Mouse (Mus musculus): ENCODE results near the gene Rnf227. TPM values are rescaled to one million over a fixed set of nuclear protein-coding genes. Genes with fewer than 3 reads are reported as not detected.

Gene Rnf227
- total RNA-seq, 2 experiments from 2014 or later = 0.34 to 0.48 TPM

Other genes with a start within 250 kb of the Rnf227 start
- gene Per1, start 245.2 kb upstream of the Rnf227 start, total RNA-seq (2021) = 100 to 1,000 TPM; 100 to 103 TPM
- under 1 TPM; 0.14 to 0.32 TPM for gene Hes7, start 220.1 kb upstream of the Rnf227 start, total RNA-seq (2021)
- under 1 TPM; 0.33 to 0.44 TPM for gene 9130213A22Rik, start 217.9 kb upstream of the Rnf227 start, total RNA-seq (2021)
- gene Aloxe3, start 214.6 kb upstream of the Rnf227 start, total RNA-seq (2021) = not detected
- not detected for gene Alox12b, start 183.5 kb upstream of the Rnf227 start, total RNA-seq (2021)
- gene Alox8, start 142.6 kb upstream of the Rnf227 start, total RNA-seq (2021) = 1 to 10 TPM in 1 of 2 experiments, under 1 TPM in 1; 0.88 to 1.7 TPM
- 1 to 10 TPM in 1 of 2 experiments, under 1 TPM in 1; 1.00 to 1.3 TPM for gene Gucy2e, start 103.4 kb upstream of the Rnf227 start, total RNA-seq (2021)
- gene Cntrob, start 16.7 kb upstream of the Rnf227 start, total RNA-seq (2021) = 1 to 10 TPM; 3.4 to 6.1 TPM
- 10 to 100 TPM; 54.0 to 61.4 TPM for gene Trappc1, start 16.5 kb upstream of the Rnf227 start, total RNA-seq (2021)
- under 1 TPM; 0.51 to 0.67 TPM for gene Kcnab3, start 14.2 kb upstream of the Rnf227 start, total RNA-seq (2021)
- 10 to 100 TPM; 45.4 to 47.4 TPM for gene Chd3, start 28.9 kb downstream of the Rnf227 start, total RNA-seq (2021)
- gene Naa38, start 55.0 kb downstream of the Rnf227 start, total RNA-seq (2021) = 10 to 100 TPM; 85.4 to 91.7 TPM
- 10 to 100 TPM; 25.0 to 29.3 TPM for gene Cyb5d1, start 55.2 kb downstream of the Rnf227 start, total RNA-seq (2021)
- gene Tmem88, start 57.8 kb downstream of the Rnf227 start, total RNA-seq (2021) = 10 to 100 TPM; 37.4 to 39.6 TPM
- 10 to 100 TPM; 45.7 to 50.6 TPM for gene Kdm6b, start 73.2 kb downstream of the Rnf227 start, total RNA-seq (2021)
- gene Dnah2, start 208.6 kb downstream of the Rnf227 start, total RNA-seq (2021) = under 1 TPM; 0.07 to 0.38 TPM
- gene Efnb3, start 219.7 kb downstream of the Rnf227 start, total RNA-seq (2021) = 10 to 100 TPM; 60.5 to 70.3 TPM
- gene Wrap53, start 239.8 kb downstream of the Rnf227 start, total RNA-seq (2021) = 1 to 10 TPM; 4.3 to 6.5 TPM
- gene Trp53, start 239.9 kb downstream of the Rnf227 start, total RNA-seq (2021) = 10 to 100 TPM; 22.1 to 27.3 TPM

Data from heart, postnatal 14 days (tissue).